Mouse (Mus musculus) spleen, postnatal 36 days (tissue): Measurements from ENCODE around the gene Fancc.
"Not testable (repeated sequence)": the region's sequence is repeated elsewhere in the genome, so short reads cannot be mapped to it uniquely, and the experiment has no call there.

Source experiments
- DNase-seq, 2 experiments: peaks; one replicate each; pipeline ENCODE4 v3.0.0; 2022; ENCODE audit warnings: low spot score in 2 of 2, mixed read lengths in 1 of 2

Fancc gene

GRCm38 (mm10) chr13:63317681-63318104 is 179.4 kb downstream of the Fancc start:
- DNase-seq = no peak

- DNase-seq = no peak
Measured at GRCm38 (mm10) chr13:63316407-63316806, 180.7 kb downstream of the Fancc start.

- DNase-seq = no peak
Measured at GRCm38 (mm10) chr13:63315777-63316176, 181.3 kb downstream of the Fancc start.

GRCm38 (mm10) chr13:63315111-63315510 is 182.0 kb downstream of the Fancc start:
- not testable (repeated sequence) for DNase-seq

GRCm38 (mm10) chr13:63314608-63314920 is 182.5 kb downstream of the Fancc start:
- no peak for DNase-seq

- DNase-seq = no peak
Measured at GRCm38 (mm10) chr13:63313748-63314607, 183.1 kb downstream of the Fancc start.

- no peak for DNase-seq
Measured at GRCm38 (mm10) chr13:63313247-63313646, 183.8 kb downstream of the Fancc start.

GRCm38 (mm10) chr13:63311156-63311555 is 185.9 kb downstream of the Fancc start:
- DNase-seq = no peak

- DNase-seq = no peak
Measured at GRCm38 (mm10) chr13:63309563-63309962, 187.5 kb downstream of the Fancc start.

- no peak for DNase-seq
Measured at GRCm38 (mm10) chr13:63306768-63307167, 190.3 kb downstream of the Fancc start.

GRCm38 (mm10) chr13:63305160-63306011 is 191.7 kb downstream of the Fancc start:
- no peak for DNase-seq

GRCm38 (mm10) chr13:63304799-63305159 is 192.3 kb downstream of the Fancc start:
- DNase-seq = no peak

GRCm38 (mm10) chr13:63304124-63304792 is 192.8 kb downstream of the Fancc start:
- no peak for DNase-seq

GRCm38 (mm10) chr13:63302381-63302780 is 194.7 kb downstream of the Fancc start:
- DNase-seq = no peak

- no peak for DNase-seq
Measured at GRCm38 (mm10) chr13:63301764-63302209, 195.3 kb downstream of the Fancc start.

GRCm38 (mm10) chr13:63300929-63301328 is 196.1 kb downstream of the Fancc start:
- no peak for DNase-seq

- no peak for DNase-seq
Measured at GRCm38 (mm10) chr13:63298931-63299330, 198.1 kb downstream of the Fancc start.

GRCm38 (mm10) chr13:63297933-63298332 is 199.1 kb downstream of the Fancc start:
- DNase-seq = no peak

GRCm38 (mm10) chr13:63297003-63297402 is 200.1 kb downstream of the Fancc start:
- DNase-seq = no peak

- DNase-seq = no peak
Measured at GRCm38 (mm10) chr13:63296300-63296699, 200.8 kb downstream of the Fancc start.

- no peak for DNase-seq
Measured at GRCm38 (mm10) chr13:63294359-63295193, 202.5 kb downstream of the Fancc start.
